Mouse (Mus musculus) heart, embryonic 15.5 days (tissue): ENCODE data around the gene Ttc21a. TPM values are rescaled to one million over a fixed set of nuclear protein-coding genes. Genes with fewer than 3 reads are reported as not detected.
"Not testable (repeated sequence)": the region's sequence is repeated elsewhere in the genome, so short reads cannot be mapped to it uniquely, and the experiment has no call there.

Experiments used
- ATAC-seq: fragments of 200-750 bp; cut with Nextera tagmentation; replicated peaks from 2 replicates; pipeline ENCODE4 v1.8.0; 2017; ENCODE audit warnings: low read depth, moderate TSS enrichment; ENCODE audit not compliant: insufficient number of reproducible peaks, insufficient read depth, low FRiP score
- H3K27ac ChIP-seq: fragments of 300-500 bp; sonication (generic); 2 replicates; pipeline ENCODE4 v1.5.1; 2015; ENCODE audit warnings: mild to moderate bottlenecking, inconsistent platforms
- H3K27me3 ChIP-seq: fragments of 300-500 bp; sonication (generic); 2 replicates; pipeline ENCODE4 v1.6.1; 2015; ENCODE audit warnings: inconsistent platforms
- H3K36me3 ChIP-seq: fragments of 300-500 bp; sonication (generic); 2 replicates; pipeline ENCODE4 v1.6.1; 2015; ENCODE audit warnings: mild to moderate bottlenecking, inconsistent platforms
- H3K4me1 ChIP-seq: fragments of 300-500 bp; sonication (generic); replicated peaks from 2 replicates; pipeline ENCODE4 v1.6.1; 2015; ENCODE audit warnings: inconsistent platforms
- H3K4me2 ChIP-seq: fragments of 300-500 bp; sonication (generic); 2 replicates; pipeline ENCODE4 v1.6.1; 2015; ENCODE audit warnings: inconsistent platforms, mild to moderate bottlenecking, moderate library complexity
- H3K4me3 ChIP-seq: fragments of 300-500 bp; sonication (generic); 2 replicates; pipeline ENCODE4 v1.5.1; 2015; ENCODE audit warnings: mild to moderate bottlenecking, inconsistent platforms
- H3K9ac ChIP-seq: fragments of 300-500 bp; sonication (generic); 2 replicates; pipeline ENCODE4 v1.6.1; 2015; ENCODE audit warnings: mild to moderate bottlenecking, inconsistent platforms
- H3K9me3 ChIP-seq: fragments of 300-500 bp; sonication (generic); replicated peaks from 2 replicates; pipeline ENCODE4 v1.6.1; 2016; ENCODE audit warnings: inconsistent platforms
- WGBS: fragments of 180-500 bp; shearing (Covaris S2); methylation state at CpG from one replicate; pipeline ENCODE4 v1.1.7; 2015; ENCODE audit warnings: mixed read lengths; 5-methylcytosine and 5-hydroxymethylcytosine counted together
- polyA plus RNA-seq: library from polyadenylated mRNA; unstranded; fragments of >200 nt; fragmentation: Nextera tagmentation; extraction: Ambion mirVana; gene quantifications from 2 replicates; pipeline ENCODE4 v1.2.1, GENCODE M21; 2015

Ttc21a gene
- polyA plus RNA-seq, 1 experiment from 2014 or later: 0.08 TPM

GRCm38 (mm10) chr9:120001945-120002725, 64.7 kb downstream of the Ttc21a start:
- Histone ChIP-seq H3K4me1 (peaks cover 16% of the 10 kb centered on the region), H3K4me3 (peak overlapping the region; percentile 53), H3K36me3 (no peaks in the 10 kb centered on the region), H3K27ac (peak overlapping the region; percentile 88), H3K9me3 (no peaks in the 10 kb centered on the region), H3K4me2 (peak overlapping the region; percentile 79), H3K9ac (peak overlapping the region; percentile 60), H3K27me3 (no peaks in the 10 kb centered on the region)
- ATAC-seq: peak; percentile 87
- WGBS: 8% methylated on average over 31 of the region's 31 CpGs

- WGBS: 85% methylated on average over 5 of the region's 5 CpGs
- Histone ChIP-seq H3K4me1 (peaks cover 16% of the 10 kb centered on the region), H3K9me3 (no peaks in the 10 kb centered on the region), H3K27me3 (no peaks in the 10 kb centered on the region), H3K27ac (no peak overlapping the region), H3K4me3 (no peak overlapping the region), H3K9ac (no peak overlapping the region), H3K4me2 (no peak overlapping the region), H3K36me3 (no peaks in the 10 kb centered on the region)
- ATAC-seq: no peak
These were observed 65.5 kb downstream of the Ttc21a start for GRCm38 (mm10) chr9:120002893-120003292.

GRCm38 (mm10) chr9:120005936-120006335, 68.5 kb downstream of the Ttc21a start:
- H3K4me3 ChIP-seq: no peak overlapping the region
- no peak for ATAC-seq
- H3K9me3 ChIP-seq: no peaks in the 10 kb centered on the region
- no peaks in the 10 kb centered on the region for H3K36me3 ChIP-seq
- WGBS: 72% methylated on average over 3 of the region's 3 CpGs
- H3K4me2 ChIP-seq: no peak overlapping the region
- H3K27ac ChIP-seq: no peak overlapping the region
- H3K27me3 ChIP-seq: no peaks in the 10 kb centered on the region
- H3K4me1 ChIP-seq: peaks cover 16% of the 10 kb centered on the region
- H3K9ac ChIP-seq: no peak overlapping the region

GRCm38 (mm10) chr9:120007833-120008232, 70.4 kb downstream of the Ttc21a start:
- 97% methylated on average over 1 of the region's 1 CpGs for WGBS
- no peaks in the 10 kb centered on the region for H3K27me3 ChIP-seq

GRCm38 (mm10) chr9:120009226-120009841, 71.9 kb downstream of the Ttc21a start:
- ATAC-seq: no peak
- H3K9me3 ChIP-seq: no peaks in the 10 kb centered on the region
- H3K27ac ChIP-seq: no peak overlapping the region
- H3K9ac ChIP-seq: no peak overlapping the region
- peaks cover 16% of the 10 kb centered on the region for H3K36me3 ChIP-seq
- H3K4me3 ChIP-seq: no peak overlapping the region
- no peaks in the 10 kb centered on the region for H3K27me3 ChIP-seq
- H3K4me2 ChIP-seq: no peak overlapping the region
- WGBS: 79% methylated on average over 7 of the region's 7 CpGs
- peaks cover 36% of the 10 kb centered on the region for H3K4me1 ChIP-seq

More at GRCm38 (mm10) chr9:120007833-120008232, 70.4 kb downstream of the Ttc21a start:
- peaks cover 6% of the 10 kb centered on the region; the same call in 1 of the 2 replicates for H3K36me3 ChIP-seq
- no peak overlapping the region for H3K4me2 ChIP-seq
- peaks cover 21% of the 10 kb centered on the region for H3K4me1 ChIP-seq
- no peak for ATAC-seq
- H3K4me3 ChIP-seq: no peak overlapping the region
- H3K9ac ChIP-seq: no peak overlapping the region
- H3K9me3 ChIP-seq: no peaks in the 10 kb centered on the region
- H3K27ac ChIP-seq: no peak overlapping the region

GRCm38 (mm10) chr9:120009871-120010270, 72.5 kb downstream of the Ttc21a start:
- H3K36me3 ChIP-seq: peaks cover 22% of the 10 kb centered on the region
- no peaks in the 10 kb centered on the region for H3K27me3 ChIP-seq
- WGBS: 97% methylated on average over 3 of the region's 3 CpGs
- H3K27ac ChIP-seq: no peak overlapping the region
- no peaks in the 10 kb centered on the region for H3K9me3 ChIP-seq
- H3K9ac ChIP-seq: no peak overlapping the region
- no peak overlapping the region for H3K4me2 ChIP-seq
- peaks cover 41% of the 10 kb centered on the region for H3K4me1 ChIP-seq
- ATAC-seq: no peak
- no peak overlapping the region for H3K4me3 ChIP-seq

GRCm38 (mm10) chr9:120010781-120011511, 73.5 kb downstream of the Ttc21a start:
- Histone ChIP-seq H3K4me1 (peaks cover 50% of the 10 kb centered on the region), H3K27ac (peak overlapping the region; percentile 97), H3K4me2 (peak overlapping the region; percentile 89), H3K9me3 (no peaks in the 10 kb centered on the region), H3K36me3 (peaks cover 32% of the 10 kb centered on the region), H3K9ac (peak overlapping the region; percentile 38; the same call in 1 of the 2 replicates), H3K4me3 (peak overlapping the region; percentile 44), H3K27me3 (no peaks in the 10 kb centered on the region)
- 1% methylated on average over 60 of the region's 60 CpGs for WGBS
- ATAC-seq: peak; percentile 91

- Histone ChIP-seq H3K4me1 (peaks cover 56% of the 10 kb centered on the region), H3K4me3 (peak overlapping the region; percentile 44), H3K9ac (peak overlapping the region; percentile 38; the same call in 1 of the 2 replicates), H3K27me3 (no peaks in the 10 kb centered on the region), H3K4me2 (peak overlapping the region; percentile 89), H3K27ac (peak overlapping the region; percentile 97), H3K36me3 (peaks cover 38% of the 10 kb centered on the region), H3K9me3 (no peaks in the 10 kb centered on the region)
- peak; percentile 63 for ATAC-seq
- WGBS: 1% methylated on average over 10 of the region's 10 CpGs
These were observed 74.1 kb downstream of the Ttc21a start for GRCm38 (mm10) chr9:120011533-120011932.

GRCm38 (mm10) chr9:120012161-120012560, 74.8 kb downstream of the Ttc21a start:
- H3K4me3 ChIP-seq, ATAC-seq, H3K27me3 ChIP-seq, H3K4me2 ChIP-seq, H3K9ac ChIP-seq, H3K9me3 ChIP-seq: not testable (repeated sequence)
- H3K4me1 ChIP-seq: peaks cover 62% of the 10 kb centered on the region
- WGBS: 68% methylated on average over 6 of the region's 6 CpGs
- H3K27ac ChIP-seq: peak overlapping the region; percentile 97
- H3K36me3 ChIP-seq: peaks cover 44% of the 10 kb centered on the region

- H3K27ac ChIP-seq: peak overlapping the region; percentile 97
- 73% methylated on average over 5 of the region's 5 CpGs for WGBS
- H3K27me3 ChIP-seq: no peaks in the 10 kb centered on the region
- H3K9ac ChIP-seq: no peak overlapping the region
- peaks cover 50% of the 10 kb centered on the region for H3K36me3 ChIP-seq
- H3K4me1 ChIP-seq: peaks cover 68% of the 10 kb centered on the region
- H3K9me3 ChIP-seq: no peaks in the 10 kb centered on the region
- no peak overlapping the region for H3K4me3 ChIP-seq
- H3K4me2 ChIP-seq: no peak overlapping the region
- no peak for ATAC-seq
These were observed 75.4 kb downstream of the Ttc21a start for GRCm38 (mm10) chr9:120012781-120013180.

GRCm38 (mm10) chr9:120013251-120013820, 75.9 kb downstream of the Ttc21a start:
- H3K36me3 ChIP-seq: peaks cover 55% of the 10 kb centered on the region
- H3K27ac ChIP-seq: peak overlapping the region; percentile 97
- peaks cover 74% of the 10 kb centered on the region for H3K4me1 ChIP-seq

More at GRCm38 (mm10) chr9:120013251-120013820, 75.9 kb downstream of the Ttc21a start:
- Histone ChIP-seq H3K9me3 (no peaks in the 10 kb centered on the region), H3K27me3 (no peaks in the 10 kb centered on the region), H3K4me2 (no peak overlapping the region), H3K4me3 (no peak overlapping the region), H3K9ac (no peak overlapping the region)
- no peak for ATAC-seq
- WGBS: 57% methylated on average over 11 of the region's 11 CpGs
